Mouse (Mus musculus) liver, embryonic 12.5 days (tissue): Measurements from ENCODE around the gene Ptprg. TPM values are rescaled to one million over a fixed set of nuclear protein-coding genes. Genes with fewer than 3 reads are reported as not detected.

ENCODE experiments used
- ATAC-seq: fragments of 200-750 bp; cut with Nextera tagmentation; 2 replicates; pipeline ENCODE4 v1.8.0; 2017; ENCODE audit warnings: moderate number of reproducible peaks, mild to moderate bottlenecking, moderate library complexity
- H3K27ac ChIP-seq: fragments of 300-500 bp; sonication (generic); 2 replicates; pipeline ENCODE4 v1.5.1; 2016; ENCODE audit warnings: mild to moderate bottlenecking
- H3K27me3 ChIP-seq: fragments of 300-500 bp; sonication (generic); replicated peaks from 2 replicates; pipeline ENCODE4 v1.6.1; 2016; ENCODE audit warnings: mild to moderate bottlenecking, moderate library complexity
- H3K36me3 ChIP-seq: fragments of 300-500 bp; sonication (generic); 2 replicates; pipeline ENCODE4 v1.6.1; 2016; ENCODE audit warnings: mild to moderate bottlenecking, moderate library complexity
- H3K4me1 ChIP-seq: fragments of 300-500 bp; sonication (generic); 2 replicates; pipeline ENCODE4 v1.6.1; 2016
- H3K4me2 ChIP-seq: fragments of 300-500 bp; sonication (generic); 2 replicates; pipeline ENCODE4 v1.6.1; 2016; ENCODE audit warnings: mild to moderate bottlenecking, moderate library complexity
- H3K4me3 ChIP-seq: fragments of 300-500 bp; sonication (generic); 2 replicates; pipeline ENCODE4 v1.5.1; 2016; ENCODE audit warnings: mild to moderate bottlenecking, moderate library complexity
- H3K9ac ChIP-seq: fragments of 300-500 bp; sonication (generic); 2 replicates; pipeline ENCODE4 v1.6.1; 2016; ENCODE audit warnings: mild to moderate bottlenecking, moderate library complexity
- H3K9me3 ChIP-seq: fragments of 300-500 bp; sonication (generic); replicated peaks from 2 replicates; pipeline ENCODE4 v1.6.1; 2016; ENCODE audit warnings: mild to moderate bottlenecking, moderate library complexity
- WGBS: fragments of 180-500 bp; shearing (Covaris S2); methylation state at CpG from one replicate; pipeline ENCODE4 v1.1.7; 2016; ENCODE audit not compliant: insufficient replicate concordance; 5-methylcytosine and 5-hydroxymethylcytosine counted together
- polyA plus RNA-seq: library from polyadenylated mRNA; unstranded; fragments of >200 nt; fragmentation: Nextera tagmentation; extraction: Ambion mirVana; gene quantifications from 2 replicates; pipeline ENCODE4 v1.2.1, GENCODE M21; 2016

Gene Ptprg
- polyA plus RNA-seq, 1 experiment from 2014 or later = 4.8 TPM

- no peak overlapping the region for H3K27ac ChIP-seq
- peaks cover 73% of the 10 kb centered on the region for H3K27me3 ChIP-seq
- under 1% methylated on average over 46 of the region's 46 CpGs for WGBS
- H3K4me2 ChIP-seq = peak overlapping the region; percentile 64
- H3K4me3 ChIP-seq = peak overlapping the region; percentile 53
- H3K9me3 ChIP-seq = no peaks in the 10 kb centered on the region
- peak; percentile 32; the same call in 1 of the 2 replicates for ATAC-seq
- 0 out of 2 replicates have a peak, but pooled peaks cover 5% of the 10 kb centered on the region for H3K4me1 ChIP-seq
- H3K9ac ChIP-seq = peak overlapping the region; percentile 61
- no peaks in the 10 kb centered on the region for H3K36me3 ChIP-seq
Measured at GRCm38 (mm10) chr14:11554306-11555041, 1.1 kb downstream of the Ptprg start.

GRCm38 (mm10) chr14:11555061-11555501 lies 1.7 kb downstream of the Ptprg start:
- no peak for ATAC-seq

GRCm38 (mm10) chr14:11555521-11556355 lies 2.4 kb downstream of the Ptprg start:
- Histone ChIP-seq H3K27me3 (peaks cover 69% of the 10 kb centered on the region), H3K4me3 (peak overlapping the region; percentile 53), H3K36me3 (no peaks in the 10 kb centered on the region), H3K4me1 (0 out of 2 replicates have a peak, but pooled peaks cover 5% of the 10 kb centered on the region), H3K27ac (no peak overlapping the region), H3K9ac (no peak overlapping the region), H3K4me2 (peak overlapping the region; percentile 64), H3K9me3 (no peaks in the 10 kb centered on the region)
- no peak for ATAC-seq
- 2% methylated on average over 35 of the region's 35 CpGs for WGBS

More at GRCm38 (mm10) chr14:11555061-11555501, 1.7 kb downstream of the Ptprg start:
- peak overlapping the region; percentile 53 for H3K4me3 ChIP-seq
- H3K9ac ChIP-seq = no peak overlapping the region
- H3K36me3 ChIP-seq = no peaks in the 10 kb centered on the region
- H3K4me2 ChIP-seq = peak overlapping the region; percentile 64
- H3K27me3 ChIP-seq = peaks cover 73% of the 10 kb centered on the region
- no peak overlapping the region for H3K27ac ChIP-seq
- H3K9me3 ChIP-seq = no peaks in the 10 kb centered on the region
- 0 out of 2 replicates have a peak, but pooled peaks cover 5% of the 10 kb centered on the region for H3K4me1 ChIP-seq
- WGBS = 0% methylated on average over 17 of the region's 17 CpGs

- Histone ChIP-seq H3K4me1 (0 out of 2 replicates have a peak, but pooled peaks cover 5% of the 10 kb centered on the region), H3K4me2 (peak overlapping the region; percentile 64), H3K36me3 (no peaks in the 10 kb centered on the region), H3K27me3 (peaks cover 64% of the 10 kb centered on the region), H3K9me3 (no peaks in the 10 kb centered on the region), H3K4me3 (peak overlapping the region; percentile 53; the same call in 1 of the 2 replicates), H3K27ac (no peak overlapping the region), H3K9ac (no peak overlapping the region)
- no peak for ATAC-seq
- WGBS = 14% methylated on average over 26 of the region's 26 CpGs
Measured at GRCm38 (mm10) chr14:11556356-11557130, 3.2 kb downstream of the Ptprg start.

- Histone ChIP-seq H3K4me2 (no peak overlapping the region), H3K4me3 (no peak overlapping the region), H3K9ac (no peak overlapping the region), H3K9me3 (no peaks in the 10 kb centered on the region), H3K36me3 (no peaks in the 10 kb centered on the region), H3K27ac (no peak overlapping the region), H3K4me1 (0 out of 2 replicates have a peak, but pooled peaks cover 5% of the 10 kb centered on the region), H3K27me3 (peaks cover 44% of the 10 kb centered on the region)
- ATAC-seq = no peak
Measured at GRCm38 (mm10) chr14:11558496-11558895, 5.2 kb downstream of the Ptprg start.

- Histone ChIP-seq H3K27me3 (peaks cover 22% of the 10 kb centered on the region), H3K9me3 (no peaks in the 10 kb centered on the region), H3K4me1 (0 out of 2 replicates have a peak, but pooled peaks cover 5% of the 10 kb centered on the region), H3K4me2 (no peak overlapping the region), H3K9ac (no peak overlapping the region), H3K36me3 (no peaks in the 10 kb centered on the region), H3K27ac (no peak overlapping the region), H3K4me3 (no peak overlapping the region)
- 69% methylated on average over 8 of the region's 8 CpGs for WGBS
- no peak for ATAC-seq
Measured at GRCm38 (mm10) chr14:11560641-11561232, 7.4 kb downstream of the Ptprg start.

- H3K27ac ChIP-seq = no peak overlapping the region
- no peaks in the 10 kb centered on the region for H3K36me3 ChIP-seq
- no peak overlapping the region for H3K9ac ChIP-seq
- 77% methylated on average over 4 of the region's 4 CpGs for whole genome bisulfite sequencing
- no peak for ATAC-seq
- peaks cover 15% of the 10 kb centered on the region for H3K27me3 ChIP-seq
- H3K9me3 ChIP-seq = no peaks in the 10 kb centered on the region
- H3K4me2 ChIP-seq = no peak overlapping the region
- 0 out of 2 replicates have a peak, but pooled peaks cover 2% of the 10 kb centered on the region for H3K4me1 ChIP-seq
- no peak overlapping the region for H3K4me3 ChIP-seq
Measured at GRCm38 (mm10) chr14:11561397-11561796, 8.1 kb downstream of the Ptprg start.

- WGBS = 52% methylated on average over 2 of the region's 2 CpGs
- Histone ChIP-seq H3K4me2 (no peak overlapping the region), H3K36me3 (no peaks in the 10 kb centered on the region), H3K4me3 (no peak overlapping the region), H3K4me1 (no peaks in the 10 kb centered on the region), H3K27me3 (peaks cover 2% of the 10 kb centered on the region; the same call in 1 of the 2 replicates), H3K9ac (no peak overlapping the region), H3K27ac (no peak overlapping the region), H3K9me3 (no peaks in the 10 kb centered on the region)
- no peak for ATAC-seq
Measured at GRCm38 (mm10) chr14:11562870-11563269, 9.5 kb downstream of the Ptprg start.

GRCm38 (mm10) chr14:11563656-11564055 lies 10.3 kb downstream of the Ptprg start:
- no peaks in the 10 kb centered on the region for H3K9me3 ChIP-seq
- WGBS = 78% methylated on average over 5 of the region's 5 CpGs
- no peak overlapping the region for H3K4me2 ChIP-seq
- no peak overlapping the region for H3K9ac ChIP-seq
- no peak overlapping the region for H3K4me3 ChIP-seq
- no peaks in the 10 kb centered on the region for H3K4me1 ChIP-seq
- no peaks in the 10 kb centered on the region for H3K36me3 ChIP-seq
- no peak overlapping the region for H3K27ac ChIP-seq
- no peak for ATAC-seq
- H3K27me3 ChIP-seq = no peaks in the 10 kb centered on the region

- WGBS = 61% methylated on average over 3 of the region's 3 CpGs
- Histone ChIP-seq H3K27me3 (no peaks in the 10 kb centered on the region), H3K27ac (no peak overlapping the region), H3K4me3 (no peak overlapping the region), H3K9me3 (no peaks in the 10 kb centered on the region), H3K36me3 (no peaks in the 10 kb centered on the region), H3K9ac (no peak overlapping the region), H3K4me1 (no peaks in the 10 kb centered on the region), H3K4me2 (no peak overlapping the region)
- ATAC-seq = no peak
Measured at GRCm38 (mm10) chr14:11564456-11564855, 11.1 kb downstream of the Ptprg start.

- no peak for ATAC-seq
- no peak overlapping the region for H3K4me3 ChIP-seq
- no peaks in the 10 kb centered on the region for H3K4me1 ChIP-seq
- H3K9ac ChIP-seq = no peak overlapping the region
- H3K36me3 ChIP-seq = no peaks in the 10 kb centered on the region
- no peak overlapping the region for H3K27ac ChIP-seq
- H3K9me3 ChIP-seq = no peaks in the 10 kb centered on the region
- H3K4me2 ChIP-seq = no peak overlapping the region
- no peaks in the 10 kb centered on the region for H3K27me3 ChIP-seq
- WGBS = 87% methylated on average over 3 of the region's 3 CpGs
Measured at GRCm38 (mm10) chr14:11565283-11565682, 12.0 kb downstream of the Ptprg start.
